Mouse (Mus musculus) CH12.LX (cell line): ENCODE results near the gene Nup210. TPM values are rescaled to one million over a fixed set of nuclear protein-coding genes. Genes with fewer than 3 reads are reported as not detected.

ENCODE experiments used
- DNase-seq: peaks from one replicate; pipeline ENCODE4 v3.0.0-alpha.2; 2013; ENCODE audit errors: extremely low read depth
- H3K27ac ChIP-seq: 2 replicates; pipeline ENCODE4 v1.5.1; 2012; ENCODE audit warnings: low read depth, mild to moderate bottlenecking, control low read depth, moderate library complexity; ENCODE audit not compliant: insufficient read depth
- H3K27me3 ChIP-seq: replicated peaks from 2 replicates; pipeline ENCODE3; 2012; ENCODE audit warnings: inconsistent platforms
- H3K36me3 ChIP-seq, 2 experiments: replicated peaks in 1 of 2; 2 replicates each; pipeline versions ENCODE3 to v1.6.1; 2012; ENCODE audit warnings: inconsistent platforms in 1 of 2, low read length in 1 of 2, mild to moderate bottlenecking in 1 of 2, mixed read lengths in 1 of 2, moderate library complexity in 1 of 2; ENCODE audit not compliant: control insufficient read depth in 1 of 2, insufficient read depth in 1 of 2
- H3K4me1 ChIP-seq, 2 experiments: 2 replicates each; pipeline ENCODE4 v1.6.1; 2012; ENCODE audit warnings: inconsistent platforms in 1 of 2, moderate library complexity in 1 of 2; ENCODE audit not compliant: insufficient read depth in 2 of 2, control insufficient read depth in 1 of 2
- H3K4me2 ChIP-seq: 2 replicates; pipeline ENCODE4 v1.6.1; 2012; ENCODE audit warnings: low read depth, mild to moderate bottlenecking, control low read depth; ENCODE audit not compliant: poor library complexity, insufficient read depth, severe bottlenecking
- H3K4me3 ChIP-seq, 3 experiments: fragments of 150-350 bp in 1 of 3; sonication (generic) in 1 of 3; replicated peaks in 1 of 3; 2 replicates each; pipeline versions ENCODE3 to v1.5.1; 2011 to 2012; ENCODE audit warnings: low read depth in 2 of 3, low read length in 2 of 3, mild to moderate bottlenecking in 2 of 3, moderate library complexity in 2 of 3, control low read depth in 1 of 3, improper control_type of control experiment in 1 of 3, inconsistent platforms in 1 of 3, mixed read lengths in 1 of 3; ENCODE audit not compliant: poor library complexity in 1 of 3
- H3K79me2 ChIP-seq: replicated peaks from 2 replicates; pipeline ENCODE4 v1.6.1; 2012; ENCODE audit warnings: mild to moderate bottlenecking, moderate library complexity; ENCODE audit not compliant: control insufficient read depth, poor library complexity, insufficient read depth, severe bottlenecking; ENCODE audit errors: extremely low read depth
- H3K9ac ChIP-seq: 2 replicates; pipeline ENCODE4 v1.6.1; 2012; ENCODE audit warnings: low read depth, mild to moderate bottlenecking, control low read depth, moderate library complexity; ENCODE audit not compliant: insufficient read depth
- H3K9me3 ChIP-seq: replicated peaks from 2 replicates; pipeline ENCODE3; 2012; ENCODE audit warnings: low read length, inconsistent platforms, mixed read lengths
- BHLHE40 ChIP-seq: IDR thresholded peaks from 2 replicates; pipeline ENCODE4 v1.6.1; 2011; ENCODE audit warnings: mild to moderate bottlenecking, low read depth, low read length, improper control_type of control experiment
- CHD2 ChIP-seq: IDR thresholded peaks from 2 replicates; pipeline ENCODE4 v1.6.1; 2011; ENCODE audit warnings: low read length, improper control_type of control experiment
- CTCF ChIP-seq, 2 experiments: IDR thresholded peaks in 1 of 2; conservative IDR thresholded peaks in 1 of 2; 2 replicates each; pipeline ENCODE4 v1.5.1; 2011 to 2012; ENCODE audit warnings: low read depth in 2 of 2, low read length in 2 of 2, improper control_type of control experiment in 1 of 2, inconsistent platforms in 1 of 2, mild to moderate bottlenecking in 1 of 2, moderate library complexity in 1 of 2
- EP300 ChIP-seq: IDR thresholded peaks from 2 replicates; pipeline ENCODE4 v1.6.1; 2011; ENCODE audit warnings: low read length, improper control_type of control experiment
- ETS1 ChIP-seq: conservative IDR thresholded peaks from 2 replicates; pipeline ENCODE4 v1.6.1; 2012; ENCODE audit warnings: low read depth, mild to moderate bottlenecking, inconsistent platforms, low read length, improper control_type of control experiment, moderate library complexity
- GABPA ChIP-seq: IDR thresholded peaks from 2 replicates; pipeline ENCODE4 v1.6.1; 2012; ENCODE audit warnings: low read depth, low read length, improper control_type of control experiment, inconsistent platforms; ENCODE audit not compliant: insufficient replicate concordance
- IRF4 ChIP-seq: IDR thresholded peaks from 2 replicates; pipeline ENCODE4 v1.6.1; 2014; ENCODE audit warnings: low read depth, mild to moderate bottlenecking, inconsistent platforms, low read length, improper control_type of control experiment
- JUND ChIP-seq: conservative IDR thresholded peaks from 2 replicates; pipeline ENCODE4 v1.6.1; 2011; ENCODE audit warnings: low read depth, low read length, improper control_type of control experiment
- KAT2A ChIP-seq: IDR thresholded peaks from 2 replicates; pipeline ENCODE4 v1.6.1; 2012; ENCODE audit warnings: low read length, improper control_type of control experiment, inconsistent platforms; ENCODE audit not compliant: insufficient replicate concordance
- MXI1 ChIP-seq: IDR thresholded peaks from 2 replicates; pipeline ENCODE4 v1.6.1; 2011; ENCODE audit warnings: mild to moderate bottlenecking, low read depth, low read length, improper control_type of control experiment
- MYC ChIP-seq: IDR thresholded peaks from 2 replicates; pipeline ENCODE4 v1.6.1; 2011; ENCODE audit warnings: low read depth, mild to moderate bottlenecking, improper control_type of control experiment, low read length
- NELFE ChIP-seq: IDR thresholded peaks from 2 replicates; pipeline ENCODE4 v1.6.1; 2011; ENCODE audit warnings: low read depth, low read length, improper control_type of control experiment
- PAX5 ChIP-seq: IDR thresholded peaks from 2 replicates; pipeline ENCODE4 v1.6.1; 2012; ENCODE audit warnings: low read length, inconsistent platforms, mixed read lengths
- POLR2A ChIP-seq: IDR thresholded peaks from 2 replicates; pipeline ENCODE4 v1.6.1; 2011; ENCODE audit warnings: low read depth, mild to moderate bottlenecking, improper control_type of control experiment, low read length
- POLR2AphosphoS2 ChIP-seq: IDR thresholded peaks from 2 replicates; pipeline ENCODE4 v1.6.1; 2011; ENCODE audit warnings: low read depth, low read length, improper control_type of control experiment
- RAD21 ChIP-seq: IDR thresholded peaks from 2 replicates; pipeline ENCODE4 v1.6.1; 2011; ENCODE audit warnings: low read depth, mild to moderate bottlenecking, low read length, improper control_type of control experiment, moderate library complexity
- SIN3A ChIP-seq: IDR thresholded peaks from 2 replicates; pipeline ENCODE4 v1.6.1; 2012; ENCODE audit warnings: low read length, improper control_type of control experiment, inconsistent platforms
- TBP ChIP-seq: conservative IDR thresholded peaks from 2 replicates; pipeline ENCODE4 v1.6.1; 2011; ENCODE audit warnings: low read depth, low read length, improper control_type of control experiment
- UBTF ChIP-seq: IDR thresholded peaks from 2 replicates; pipeline ENCODE4 v1.6.1; 2012; ENCODE audit warnings: low read depth, mild to moderate bottlenecking, inconsistent platforms, low read length, improper control_type of control experiment, moderate library complexity
- USF1 ChIP-seq: IDR thresholded peaks from 2 replicates; pipeline ENCODE4 v1.6.1; 2014; ENCODE audit warnings: low read depth, mild to moderate bottlenecking, inconsistent platforms, low read length, improper control_type of control experiment
- ZMIZ1 ChIP-seq: IDR thresholded peaks from 2 replicates; pipeline ENCODE4 v1.6.1; 2012; ENCODE audit warnings: low read depth, mild to moderate bottlenecking, inconsistent platforms, low read length, improper control_type of control experiment
- dilution Hi-C: fragments of 300-500 bp; cut with MboI; formaldehyde crosslinking; loops from 2 replicates; pipeline ENCODE4 v1.14.3; 2020; ENCODE audit warnings: low sequenced_read_pairs; ENCODE audit not compliant: extremely low pct_unique_long_range_greater_than_20kb, extremely low pct_ligation_motif_present
- in situ Hi-C: fragments of 300-500 bp; cut with MboI; formaldehyde crosslinking; loops from 3 replicates; pipeline ENCODE4 v1.14.3; 2019; ENCODE audit warnings: low sequenced_read_pairs, low pct_ligation_motif_present, low pct_unique_long_range_greater_than_20kb, mixed read lengths
- polyA plus RNA-seq: library from polyadenylated mRNA; unstranded; fragments of >175 nt; gene quantifications from 2 replicates; pipeline ENCODE4 v1.2.1, GENCODE M21; 2012; ENCODE audit warnings: low read depth; ENCODE audit not compliant: insufficient read length
- total RNA-seq, 2 experiments: library from RNA; depleted of rRNA; stranded (reverse); fragments of 300-350 nt in 1 of 2; fragments of >200 nt in 1 of 2; gene quantifications; 2 replicates each; pipeline ENCODE4 v1.2.3; 2012 to 2014

Nup210 gene
- total and polyA plus RNA-seq, 3 experiments, result 41.9 to 103 (median 73.1) TPM

- in situ Hi-C loops, result no loop called here
These were observed 3.6 kb upstream of the Nup210 start for GRCm38 (mm10) chr6:91120206-91120605.

GRCm38 (mm10) chr6:91118526-91118925 is 1.9 kb upstream of the Nup210 start:
- no peak overlapping the region for H3K4me2 ChIP-seq
- in situ Hi-C loops (no loop called here), dilution Hi-C loops (no loop called here)
- peaks cover 27% of the 10 kb centered on the region for H3K79me2 ChIP-seq
- H3K9me3 ChIP-seq, result peaks cover 8% of the 10 kb centered on the region
- no peak overlapping the region for H3K4me3 ChIP-seq
- H3K4me1 ChIP-seq, result peaks cover 7 to 45% of the 10 kb centered on the region in 2 experiments
- H3K27ac ChIP-seq, result no peak overlapping the region
- TF ChIP-seq IRF4 (no peak), MXI1 (no peak), EP300 (no peak), BHLHE40 (no peak), POLR2A (no peak), MYC (no peak), ZMIZ1 (no peak)
- no peak for DNase-seq
- H3K36me3 ChIP-seq, result no peaks in the 10 kb centered on the region
- H3K9ac ChIP-seq, result no peak overlapping the region
- H3K27me3 ChIP-seq, result no peaks in the 10 kb centered on the region

More at GRCm38 (mm10) chr6:91120206-91120605, 3.6 kb upstream of the Nup210 start:
- Histone ChIP-seq H3K27me3 (no peaks in the 10 kb centered on the region), H3K4me1 (peaks cover 10 to 45% of the 10 kb centered on the region in 2 experiments), H3K79me2 (peaks cover 10% of the 10 kb centered on the region), H3K36me3 (no peaks in the 10 kb centered on the region), H3K4me2 (no peak overlapping the region), H3K27ac (no peak overlapping the region), H3K4me3 (no peak overlapping the region), H3K9ac (no peak overlapping the region), H3K9me3 (peaks cover 8% of the 10 kb centered on the region)
- no peak for DNase-seq
- dilution Hi-C loops, result no loop called here
- TF ChIP-seq TBP (no peak), MYC (no peak), POLR2A (no peak), POLR2AphosphoS2 (no peak), CTCF (conservative IDR thresholded peaks at IDR 0.05 in 1 of 2, IDR thresholded peaks at IDR 0.05 in 1 of 2; ENCODE audit: low read depth in 2 of 2, low read length in 2 of 2) (no peak), JUND (no peak), GABPA (no peak), CHD2 (no peak), PAX5 (no peak), RAD21 (no peak), USF1 (no peak), KAT2A (no peak), SIN3A (no peak), EP300 (no peak), NELFE (no peak), MXI1 (no peak), IRF4 (no peak), ETS1 (no peak), UBTF (no peak)
